Mouse (Mus musculus) retina, postnatal 1 day (tissue): ENCODE data around the gene Rangrf.
A peak's percentile ranks its signal among the peaks of the same experiment; 100 is the strongest.
"Not testable (repeated sequence)": the region's sequence is repeated elsewhere in the genome, so short reads cannot be mapped to it uniquely, and the experiment has no call there.

Source experiments
- DNase-seq: peaks from one replicate; pipeline ENCODE4 v3.0.0-alpha.2; 2012

Rangrf gene

GRCm38 (mm10) chr11:68942731-68943130 lies 32.3 kb downstream of the Rangrf start:
- no peak for DNase-seq

GRCm38 (mm10) chr11:68940516-68940915 lies 34.5 kb downstream of the Rangrf start:
- DNase-seq, result no peak

- DNase-seq, result peak; percentile 98
These were observed 35.3 kb downstream of the Rangrf start for GRCm38 (mm10) chr11:68939451-68940304.

GRCm38 (mm10) chr11:68936951-68937350 lies 38.0 kb downstream of the Rangrf start:
- not testable (repeated sequence) for DNase-seq

GRCm38 (mm10) chr11:68933885-68934507 lies 41.0 kb downstream of the Rangrf start:
- peak; percentile 35 for DNase-seq

GRCm38 (mm10) chr11:68929947-68930346 lies 45.0 kb downstream of the Rangrf start:
- no peak for DNase-seq

- DNase-seq, result no peak
These were observed 48.0 kb downstream of the Rangrf start, which contains the start of gene Odf4 for GRCm38 (mm10) chr11:68926981-68927380. TSS of gene Odf4 (minus strand) at chr11:68927081.

- no peak for DNase-seq
These were observed 50.2 kb downstream of the Rangrf start for GRCm38 (mm10) chr11:68924749-68925148.

GRCm38 (mm10) chr11:68923191-68923590 lies 51.8 kb downstream of the Rangrf start:
- no peak for DNase-seq
